Mouse (Mus musculus) liver, embryonic 14.5 days (tissue): Measurements from ENCODE around the gene Cep78. TPM values are rescaled to one million over a fixed set of nuclear protein-coding genes. Genes with fewer than 3 reads are reported as not detected.

ENCODE experiments used
- ATAC-seq: fragments of 200-750 bp; cut with Nextera tagmentation; 2 replicates; pipeline ENCODE4 v1.8.0; 2017; ENCODE audit warnings: moderate number of reproducible peaks, mild to moderate bottlenecking, moderate library complexity; ENCODE audit not compliant: insufficient read depth
- DNase-seq, 3 experiments: peaks; one replicate each; pipeline ENCODE4 v3.0.0-alpha.2; 2012 to 2013; ENCODE audit warnings: low read depth in 3 of 3, low spot score in 3 of 3
- H3K27ac ChIP-seq: fragments of 300-500 bp; sonication (generic); 2 replicates; pipeline ENCODE4 v1.5.1; 2014; ENCODE audit warnings: moderate library complexity, mild to moderate bottlenecking, control low read depth, inconsistent platforms
- H3K27me3 ChIP-seq: fragments of 300-500 bp; sonication (generic); 2 replicates; pipeline ENCODE4 v1.6.1; 2014; ENCODE audit warnings: mild to moderate bottlenecking, low read length, moderate library complexity; ENCODE audit not compliant: control insufficient read depth, insufficient read depth
- H3K36me3 ChIP-seq: fragments of 300-500 bp; sonication (generic); replicated peaks from 2 replicates; pipeline ENCODE4 v1.6.1; 2014; ENCODE audit warnings: low read depth; ENCODE audit not compliant: control insufficient read depth, insufficient read depth
- H3K4me1 ChIP-seq, 2 experiments: fragments of 200-500 bp in 1 of 2; fragments of 300-500 bp in 1 of 2; sonication (generic) in 1 of 2; replicated peaks; 2 replicates each; pipeline ENCODE4 v1.6.1; 2012 to 2014; ENCODE audit warnings: antibody characterized with exemption in 1 of 2, inconsistent platforms in 1 of 2, low read length in 1 of 2; ENCODE audit not compliant: control insufficient read depth in 2 of 2, insufficient read depth in 2 of 2
- H3K4me2 ChIP-seq: fragments of 300-500 bp; sonication (generic); 2 replicates; pipeline ENCODE4 v1.6.1; 2014; ENCODE audit warnings: low read depth, mild to moderate bottlenecking, control low read depth, moderate library complexity
- H3K4me3 ChIP-seq, 2 experiments: fragments of 200-500 bp in 1 of 2; fragments of 300-500 bp in 1 of 2; sonication (generic) in 1 of 2; 2 replicates each; pipeline ENCODE4 v1.5.1; 2012 to 2014; ENCODE audit warnings: low read depth in 2 of 2, low read length in 2 of 2, mild to moderate bottlenecking in 2 of 2, control low read depth in 1 of 2, inconsistent platforms in 1 of 2, moderate library complexity in 1 of 2; ENCODE audit not compliant: insufficient read depth in 1 of 2
- H3K9ac ChIP-seq: fragments of 300-500 bp; sonication (generic); replicated peaks from 2 replicates; pipeline ENCODE4 v1.6.1; 2014; ENCODE audit warnings: mild to moderate bottlenecking, control low read depth, moderate library complexity
- H3K9me3 ChIP-seq: fragments of 300-500 bp; sonication (generic); 2 replicates; pipeline ENCODE4 v1.6.1; 2016; ENCODE audit warnings: low read length, mixed read lengths; ENCODE audit not compliant: control insufficient read depth
- CTCF ChIP-seq: IDR thresholded peaks from 2 replicates; pipeline ENCODE4 v1.5.1; 2016; ENCODE audit warnings: antibody characterized with exemption, low read depth, control low read depth
- EP300 ChIP-seq: IDR thresholded peaks from 2 replicates; pipeline ENCODE4 v1.6.1; 2016; ENCODE audit warnings: antibody characterized with exemption, low read depth
- WGBS: fragments of 180-500 bp; shearing (Covaris S2); extraction: QIAGEN DNeasy Blood & Tissue Kit; methylation state at CpG from one replicate; pipeline ENCODE4 v1.1.7; 2014; ENCODE audit not compliant: insufficient replicate concordance; 5-methylcytosine and 5-hydroxymethylcytosine counted together
- polyA plus RNA-seq, 2 experiments: library from polyadenylated mRNA; depleted of rRNA in 1 of 2; stranded (reverse) in 1 of 2; unstranded in 1 of 2; fragments of >200 nt; fragmentation: Nextera tagmentation in 1 of 2; extraction: Ambion mirVana in 1 of 2; gene quantifications; 2 replicates each; pipeline versions ENCODE4 v1.2.1 to v1.2.3; 2012 to 2014

The Cep78 gene
- polyA plus RNA-seq, 2 experiments, result 5.1 to 8.7 TPM

- H3K27me3 ChIP-seq, result no peaks in the 10 kb centered on the region
- 74% methylated on average over 3 of the region's 3 CpGs for WGBS
- DNase-seq, result no peak
- no peak for TF ChIP-seq EP300
- TF ChIP-seq CTCF, result no peak
- no peak for ATAC-seq
- H3K9ac ChIP-seq, result no peak overlapping the region
- H3K4me1 ChIP-seq, result no peaks in the 10 kb centered on the region; a peak in 1 of 4 replicates
- H3K27ac ChIP-seq, result no peak overlapping the region
- H3K9me3 ChIP-seq, result no peaks in the 10 kb centered on the region
- no peak overlapping the region for H3K4me2 ChIP-seq
- no peak overlapping the region for H3K4me3 ChIP-seq
- no peaks in the 10 kb centered on the region for H3K36me3 ChIP-seq
Observed at GRCm38 (mm10) chr19:15950225-15950624, 34.6 kb downstream of the Cep78 start.

- Histone ChIP-seq H3K4me3 (no peak overlapping the region), H3K4me2 (no peak overlapping the region), H3K9me3 (no peaks in the 10 kb centered on the region), H3K27me3 (no peaks in the 10 kb centered on the region), H3K27ac (no peak overlapping the region), H3K9ac (no peak overlapping the region), H3K4me1 (no peaks in the 10 kb centered on the region; a peak in 1 of 4 replicates), H3K36me3 (no peaks in the 10 kb centered on the region)
- DNase-seq, result no peak
- TF ChIP-seq EP300, result no peak
- WGBS, result 34% methylated on average over 1 of the region's 1 CpGs
- no peak for ATAC-seq
Observed at GRCm38 (mm10) chr19:15948867-15949266, 35.9 kb downstream of the Cep78 start.

GRCm38 (mm10) chr19:15948426-15948825 lies 36.4 kb downstream of the Cep78 start:
- no peaks in the 10 kb centered on the region for H3K9me3 ChIP-seq
- no peak overlapping the region for H3K4me2 ChIP-seq
- ATAC-seq, result no peak
- H3K27me3 ChIP-seq, result no peaks in the 10 kb centered on the region
- no peaks in the 10 kb centered on the region; a peak in 1 of 4 replicates for H3K4me1 ChIP-seq
- DNase-seq, result no peak
- no peak overlapping the region for H3K27ac ChIP-seq
- no peaks in the 10 kb centered on the region for H3K36me3 ChIP-seq
- TF ChIP-seq CTCF, result no peak
- TF ChIP-seq EP300, result no peak
- no peak overlapping the region for H3K4me3 ChIP-seq
- WGBS, result 69% methylated on average over 7 of the region's 7 CpGs
- H3K9ac ChIP-seq, result no peak overlapping the region

GRCm38 (mm10) chr19:15947237-15947636 lies 37.6 kb downstream of the Cep78 start, which contains the start of gene Psat1:
TSS of gene Psat1 (minus strand) at chr19:15947337.
- ATAC-seq (no peak), DNase-seq (no peak)
- Histone ChIP-seq H3K9ac (no peak within 1 kb of the TSS), H3K9me3 (no peaks in the 10 kb centered on the region), H3K4me3 (no peak within 1 kb of the TSS), H3K4me1 (no peaks in the 10 kb centered on the region; a peak in 1 of 4 replicates), H3K27me3 (no peaks in the 10 kb centered on the region), H3K36me3 (no peaks in the 10 kb centered on the region), H3K27ac (no peak within 1 kb of the TSS), H3K4me2 (no peak within 1 kb of the TSS)
- WGBS, result 57% methylated on average over 7 of the region's 7 CpGs
- TF ChIP-seq CTCF, result no peak
- TF ChIP-seq EP300, result no peak

- no peak overlapping the region for H3K9ac ChIP-seq
- H3K4me2 ChIP-seq, result no peak overlapping the region
- H3K4me1 ChIP-seq, result no peaks in the 10 kb centered on the region; a peak in 1 of 4 replicates
- no peak overlapping the region for H3K27ac ChIP-seq
- H3K4me3 ChIP-seq, result no peak overlapping the region
- H3K27me3 ChIP-seq, result no peaks in the 10 kb centered on the region
- H3K9me3 ChIP-seq, result no peaks in the 10 kb centered on the region
- H3K36me3 ChIP-seq, result no peaks in the 10 kb centered on the region
- 60% methylated on average over 10 of the region's 10 CpGs for WGBS
- ATAC-seq, result no peak
- TF ChIP-seq EP300, result no peak
- no peak for TF ChIP-seq CTCF
- DNase-seq, result no peak
Observed at GRCm38 (mm10) chr19:15946663-15947062, 38.1 kb downstream of the Cep78 start.

GRCm38 (mm10) chr19:15943117-15943423 lies 41.7 kb downstream of the Cep78 start:
- no peak overlapping the region for H3K4me2 ChIP-seq
- H3K4me1 ChIP-seq, result peaks cover 0 to 2% of the 10 kb centered on the region in 2 experiments; a peak in 1 of 4 replicates
- no peak for ATAC-seq
- H3K9me3 ChIP-seq, result no peaks in the 10 kb centered on the region
- H3K27me3 ChIP-seq, result no peaks in the 10 kb centered on the region
- 76% methylated on average over 7 of the region's 7 CpGs for WGBS
- TF ChIP-seq CTCF (no peak), EP300 (no peak)
- H3K36me3 ChIP-seq, result no peaks in the 10 kb centered on the region
- no peak for DNase-seq
- no peak overlapping the region for H3K4me3 ChIP-seq
- H3K9ac ChIP-seq, result no peak overlapping the region
- no peak overlapping the region for H3K27ac ChIP-seq
